Mouse (Mus musculus) ES-E14 (cell line): ENCODE results near the gene Dnajc7. TPM values are rescaled to one million over a fixed set of nuclear protein-coding genes. Genes with fewer than 3 reads are reported as not detected.
"Not testable (repeated sequence)": the region's sequence is repeated elsewhere in the genome, so short reads cannot be mapped to it uniquely, and the experiment has no call there.

ENCODE experiments used
- DNase-seq: peaks from one replicate; pipeline ENCODE4 v3.0.0-alpha.2; 2013; ENCODE audit warnings: low read depth, low spot score
- H3K27ac ChIP-seq: 2 replicates; pipeline ENCODE4 v1.5.1; 2012; ENCODE audit warnings: low read depth, mild to moderate bottlenecking, low read length, moderate library complexity, mixed read lengths; ENCODE audit not compliant: poor library complexity, insufficient read depth, severe bottlenecking
- H3K36me3 ChIP-seq: 2 replicates; pipeline ENCODE4 v1.6.1; 2012; ENCODE audit warnings: mild to moderate bottlenecking, low read length, moderate library complexity, mixed read lengths; ENCODE audit not compliant: control insufficient read depth, poor library complexity, insufficient read depth, severe bottlenecking
- H3K4me1 ChIP-seq, 2 experiments: fragments of 150-350 bp in 1 of 2; sonication (generic) in 1 of 2; 2 replicates each; pipeline ENCODE4 v1.6.1; 2012; ENCODE audit warnings: low read length in 2 of 2, mild to moderate bottlenecking in 1 of 2, mixed read lengths in 1 of 2; ENCODE audit not compliant: control insufficient read depth in 2 of 2, insufficient read depth in 2 of 2, poor library complexity in 1 of 2
- H3K4me3 ChIP-seq, 2 experiments: fragments of 150-350 bp in 1 of 2; sonication (generic) in 1 of 2; 2 replicates each; pipeline ENCODE4 v1.5.1; 2012; ENCODE audit warnings: low read length in 2 of 2, low read depth in 1 of 2, mild to moderate bottlenecking in 1 of 2, mixed read lengths in 1 of 2; ENCODE audit not compliant: insufficient read depth in 1 of 2, poor library complexity in 1 of 2, severe bottlenecking in 1 of 2
- H3K9ac ChIP-seq: 2 replicates; pipeline ENCODE4 v1.6.1; 2012; ENCODE audit warnings: low read depth, mild to moderate bottlenecking, low read length, mixed read lengths; ENCODE audit not compliant: poor library complexity, insufficient read depth, severe bottlenecking
- H3K9me3 ChIP-seq: fragments of 150-350 bp; sonication (generic); 2 replicates; pipeline ENCODE4 v1.6.1; 2012; ENCODE audit warnings: low read depth, mild to moderate bottlenecking, low read length; ENCODE audit not compliant: control insufficient read depth, insufficient read depth
- CHD2 ChIP-seq: IDR thresholded peaks from 2 replicates; pipeline ENCODE4 v1.6.1; 2014; ENCODE audit warnings: mild to moderate bottlenecking, low read depth, low read length, inconsistent platforms
- HCFC1 ChIP-seq: IDR thresholded peaks from 2 replicates; pipeline ENCODE4 v1.6.1; 2012; ENCODE audit warnings: low read length, inconsistent platforms, borderline replicate concordance; ENCODE audit not compliant: insufficient read depth
- MAFK ChIP-seq: IDR thresholded peaks from 2 replicates; pipeline ENCODE4 v1.6.1; 2014; ENCODE audit warnings: mild to moderate bottlenecking, low read depth, low read length, inconsistent platforms; ENCODE audit not compliant: insufficient read depth
- ZC3H11A ChIP-seq: IDR thresholded peaks from 2 replicates; pipeline ENCODE4 v1.6.1; 2012; ENCODE audit warnings: low read depth, mild to moderate bottlenecking, inconsistent platforms, low read length, borderline replicate concordance
- ZNF384 ChIP-seq: IDR thresholded peaks from 2 replicates; pipeline ENCODE4 v1.6.1; 2012; ENCODE audit warnings: low read depth, low read length, inconsistent platforms
- in situ Hi-C, 2 experiments: fragments of 600-800 bp; cut with MboI; formaldehyde crosslinking; loops; one replicate each; pipeline ENCODE4 v1.15.1; 2025; ENCODE audit warnings: low sequenced_read_pairs in 2 of 2, inconsistent platforms in 1 of 2; ENCODE audit not compliant: unreplicated experiment in 2 of 2
- total RNA-seq: library from RNA; depleted of rRNA; stranded (reverse); fragments of 300-350 nt; gene quantifications from 2 replicates; pipeline ENCODE4 v1.2.3, GENCODE M21; 2012

Gene Dnajc7
- total RNA-seq, 1 experiment: 208 TPM

DNA sequence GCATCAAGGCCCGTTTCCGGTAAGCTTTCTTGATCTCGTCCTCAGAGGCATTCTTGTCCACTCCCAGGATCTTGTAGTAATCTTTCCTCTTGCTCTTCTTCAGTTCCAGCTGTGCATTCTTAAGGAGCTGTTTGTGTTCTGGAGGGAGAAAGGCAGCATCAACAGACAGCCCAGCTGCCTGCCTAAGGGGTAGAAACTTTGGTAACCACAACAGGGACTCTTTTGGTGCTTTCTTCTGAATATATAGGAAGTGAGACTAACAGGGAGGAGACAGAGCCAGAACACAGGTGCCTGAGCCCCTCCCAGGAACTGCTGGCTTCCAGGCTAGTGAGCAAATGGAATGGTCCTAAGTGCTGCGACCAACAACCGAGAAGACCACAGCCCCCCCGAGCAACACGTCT, 35.4 kb downstream of the Dnajc7 start:
- no peak for DNase-seq
- in situ Hi-C loops: no loop called here
- peaks cover 79% of the 10 kb centered on the region for H3K36me3 ChIP-seq
- TF ChIP-seq CHD2 (no peak), MAFK (no peak), ZNF384 (no peak), HCFC1 (no peak)
- no peak overlapping the region for H3K9ac ChIP-seq
- H3K27ac ChIP-seq: no peak overlapping the region
- no peaks in the 10 kb centered on the region for H3K4me1 ChIP-seq
- H3K9me3 ChIP-seq: no peaks in the 10 kb centered on the region
- H3K4me3 ChIP-seq: no peak overlapping the region

- in situ Hi-C loops: no loop called here
- DNase-seq: no peak
- H3K4me1 ChIP-seq: no peaks in the 10 kb centered on the region
- H3K27ac ChIP-seq: no peak overlapping the region
- no peak for TF ChIP-seq CHD2
- no peak for TF ChIP-seq MAFK
- TF ChIP-seq HCFC1: no peak
- no peak for TF ChIP-seq ZC3H11A
- no peak for TF ChIP-seq ZNF384
- no peak overlapping the region for H3K9ac ChIP-seq
- peaks cover 83% of the 10 kb centered on the region for H3K36me3 ChIP-seq
- H3K4me3 ChIP-seq: no peak overlapping the region
- H3K9me3 ChIP-seq: no peaks in the 10 kb centered on the region
Measured at GRCm38 (mm10) chr11:100582836-100583235, 37.1 kb downstream of the Dnajc7 start.

DNA sequence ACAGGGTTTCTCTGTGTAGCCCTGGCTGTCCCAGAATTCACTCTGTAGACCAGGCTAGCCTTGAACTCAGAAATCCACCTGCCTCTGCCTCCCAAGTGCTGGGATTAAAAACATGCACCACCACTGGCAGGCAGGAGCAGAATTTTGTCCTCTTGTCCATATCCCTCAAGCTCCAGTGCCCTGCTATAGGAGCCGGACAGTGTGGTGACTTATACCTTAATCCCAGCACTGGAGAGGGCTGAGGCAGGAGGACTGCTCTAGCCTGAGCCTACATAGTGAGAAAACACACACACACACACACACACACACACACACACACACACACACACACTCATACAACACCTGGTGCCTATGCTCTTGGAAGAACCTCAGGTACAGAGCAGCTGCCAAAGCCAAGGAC, 37.6 kb downstream of the Dnajc7 start:
- H3K4me3 ChIP-seq, in situ Hi-C loops, DNase-seq, H3K9ac ChIP-seq, H3K4me1 ChIP-seq, H3K27ac ChIP-seq, H3K9me3 ChIP-seq: not testable (repeated sequence)
- H3K36me3 ChIP-seq: peaks cover 79% of the 10 kb centered on the region

DNA sequence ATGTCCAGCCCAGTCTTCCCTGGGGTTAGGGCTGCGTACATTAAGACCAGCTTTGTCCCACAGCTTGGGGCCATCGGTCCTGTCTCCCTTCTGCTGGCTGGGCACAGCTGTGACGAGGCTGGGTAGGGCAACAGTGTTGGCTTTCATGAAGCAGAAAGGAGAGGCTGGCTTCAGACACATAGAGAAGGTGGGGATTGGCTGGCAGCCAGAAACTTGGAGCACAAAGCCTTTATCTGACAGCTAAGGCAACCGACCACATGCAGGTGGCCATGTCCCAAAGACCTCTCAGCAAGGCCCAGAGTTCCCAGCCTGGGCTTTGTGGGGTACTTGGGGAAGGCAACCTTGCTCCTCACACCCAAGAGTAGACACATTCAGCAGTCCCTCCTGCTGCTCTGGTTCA, 38.2 kb downstream of the Dnajc7 start:
- Histone ChIP-seq H3K27ac (no peak overlapping the region), H3K4me1 (no peaks in the 10 kb centered on the region), H3K9ac (no peak overlapping the region), H3K36me3 (peaks cover 75% of the 10 kb centered on the region), H3K4me3 (no peak overlapping the region), H3K9me3 (no peaks in the 10 kb centered on the region)
- DNase-seq: no peak
- in situ Hi-C loops: no loop called here
- TF ChIP-seq ZNF384 (no peak), MAFK (no peak), HCFC1 (no peak), CHD2 (no peak), ZC3H11A (no peak)

DNA sequence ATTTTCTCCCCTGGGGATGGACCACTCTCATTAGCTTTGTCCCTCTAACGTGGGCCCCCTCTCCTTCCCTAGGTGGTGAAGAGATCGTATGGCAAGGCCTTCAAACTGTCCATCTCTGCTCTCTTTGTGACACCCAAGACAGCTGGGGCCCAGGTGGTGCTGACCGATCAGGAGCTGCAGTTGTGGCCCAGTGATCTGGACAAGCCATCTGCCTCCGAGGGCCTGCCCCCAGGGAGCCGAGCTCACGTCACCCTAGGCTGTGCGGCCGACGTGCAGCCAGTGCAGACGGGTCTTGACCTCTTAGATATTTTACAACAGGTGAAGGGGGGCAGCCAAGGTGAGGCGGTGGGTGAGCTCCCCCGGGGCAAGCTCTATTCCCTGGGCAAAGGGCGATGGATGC, 39.7 kb downstream of the Dnajc7 start:
- DNase-seq: no peak
- in situ Hi-C loops: no loop called here
- Histone ChIP-seq H3K27ac (no peak overlapping the region), H3K4me1 (peaks cover 0 to 8% of the 10 kb centered on the region in 2 experiments; a peak in 2 of 4 replicates), H3K9ac (no peak overlapping the region), H3K4me3 (no peak overlapping the region), H3K36me3 (peaks cover 64% of the 10 kb centered on the region), H3K9me3 (no peaks in the 10 kb centered on the region)
- no peak for TF ChIP-seq ZC3H11A
- no peak for TF ChIP-seq ZNF384
- TF ChIP-seq MAFK: no peak
- TF ChIP-seq CHD2: no peak
- no peak for TF ChIP-seq HCFC1
